Mouse (Mus musculus): ENCODE data around the gene Rhof. TPM values are rescaled to one million over a fixed set of nuclear protein-coding genes. Genes with fewer than 3 reads are reported as not detected.

The Rhof gene
- polyA plus RNA-seq, 1 experiment from 2014 or later, result 20.9 TPM

- Histone ChIP-seq H3K27me3 (replicated peaks) (no peaks in the 10 kb centered on the region), H3K9me3 (replicated peaks) (no peaks in the 10 kb centered on the region), H3K9ac (replicated peaks) (no peak overlapping the region), H3K36me3 (peaks cover 3% of the 10 kb centered on the region), H3K27ac (replicated peaks) (no peak overlapping the region), H3K4me2 (peak overlapping the region; percentile 42), H3K4me3 (replicated peaks) (no peak overlapping the region), H3K4me1 (peaks cover 10% of the 10 kb centered on the region)
- WGBS, result 58% methylated on average over 25 of the region's 25 CpGs
- ATAC-seq (ENCODE audit: low FRiP score), result no peak
These were observed 38.1 kb downstream of the Rhof start for GRCm38 (mm10) chr5:123094238-123094991.

GRCm38 (mm10) chr5:123093077-123093633, 39.3 kb downstream of the Rhof start:
- H3K4me2 ChIP-seq, result no peak overlapping the region
- no peaks in the 10 kb centered on the region for H3K27me3 ChIP-seq (replicated peaks)
- ATAC-seq (ENCODE audit: low FRiP score), result no peak
- peaks cover 10% of the 10 kb centered on the region for H3K4me1 ChIP-seq
- H3K9me3 ChIP-seq (replicated peaks), result no peaks in the 10 kb centered on the region
- WGBS, result 75% methylated on average over 14 of the region's 14 CpGs
- H3K27ac ChIP-seq (replicated peaks), result no peak overlapping the region; the same call in 1 of the 2 replicates
- no peak overlapping the region for H3K9ac ChIP-seq (replicated peaks)
- H3K4me3 ChIP-seq (replicated peaks), result no peak overlapping the region
- H3K36me3 ChIP-seq, result no peaks in the 10 kb centered on the region

GRCm38 (mm10) chr5:123090560-123091306, 41.8 kb downstream of the Rhof start:
- 88% methylated on average over 10 of the region's 10 CpGs for WGBS
- no peaks in the 10 kb centered on the region for H3K9me3 ChIP-seq (replicated peaks)
- no peaks in the 10 kb centered on the region for H3K36me3 ChIP-seq
- no peak overlapping the region for H3K9ac ChIP-seq (replicated peaks)
- peaks cover 10% of the 10 kb centered on the region for H3K4me1 ChIP-seq
- no peak overlapping the region for H3K4me2 ChIP-seq
- no peak overlapping the region for H3K27ac ChIP-seq (replicated peaks)
- no peak for ATAC-seq (ENCODE audit: low FRiP score)
- H3K4me3 ChIP-seq (replicated peaks), result no peak overlapping the region
- no peaks in the 10 kb centered on the region for H3K27me3 ChIP-seq (replicated peaks)

GRCm38 (mm10) chr5:123088784-123089183, 43.7 kb downstream of the Rhof start:
- Histone ChIP-seq H3K27ac (replicated peaks) (no peak overlapping the region), H3K36me3 (no peaks in the 10 kb centered on the region), H3K4me1 (no peaks in the 10 kb centered on the region), H3K9ac (replicated peaks) (no peak overlapping the region), H3K4me2 (no peak overlapping the region), H3K9me3 (replicated peaks) (no peaks in the 10 kb centered on the region), H3K27me3 (replicated peaks) (no peaks in the 10 kb centered on the region), H3K4me3 (replicated peaks) (no peak overlapping the region)
- no peak for ATAC-seq (ENCODE audit: low FRiP score)
- WGBS, result 91% methylated on average over 4 of the region's 4 CpGs

- Histone ChIP-seq H3K36me3 (no peaks in the 10 kb centered on the region), H3K4me3 (replicated peaks) (no peak overlapping the region), H3K9me3 (replicated peaks) (no peaks in the 10 kb centered on the region), H3K4me2 (no peak overlapping the region), H3K27me3 (replicated peaks) (no peaks in the 10 kb centered on the region), H3K27ac (replicated peaks) (no peak overlapping the region), H3K4me1 (no peaks in the 10 kb centered on the region), H3K9ac (replicated peaks) (no peak overlapping the region)
- ATAC-seq (ENCODE audit: low FRiP score), result no peak
- 85% methylated on average over 2 of the region's 2 CpGs for WGBS
These were observed 46.0 kb downstream of the Rhof start for GRCm38 (mm10) chr5:123086501-123086900.

GRCm38 (mm10) chr5:123083340-123084050, 49.0 kb downstream of the Rhof start:
- Histone ChIP-seq H3K4me2 (no peak overlapping the region), H3K36me3 (no peaks in the 10 kb centered on the region), H3K27me3 (replicated peaks) (no peaks in the 10 kb centered on the region), H3K9ac (replicated peaks) (no peak overlapping the region), H3K4me1 (peaks cover 3% of the 10 kb centered on the region), H3K4me3 (replicated peaks) (no peak overlapping the region), H3K27ac (replicated peaks) (no peak overlapping the region), H3K9me3 (replicated peaks) (no peaks in the 10 kb centered on the region)
- WGBS, result 66% methylated on average over 13 of the region's 13 CpGs
- ATAC-seq (ENCODE audit: low FRiP score), result no peak

GRCm38 (mm10) chr5:123080510-123080909, 52.0 kb downstream of the Rhof start:
- no peak overlapping the region for H3K27ac ChIP-seq (replicated peaks)
- peaks cover 24% of the 10 kb centered on the region for H3K4me1 ChIP-seq
- no peak overlapping the region for H3K4me3 ChIP-seq (replicated peaks)
- no peak overlapping the region for H3K4me2 ChIP-seq
- 94% methylated on average over 12 of the region's 13 CpGs for WGBS
- no peaks in the 10 kb centered on the region for H3K27me3 ChIP-seq (replicated peaks)
- no peak for ATAC-seq (ENCODE audit: low FRiP score)
- no peak overlapping the region for H3K9ac ChIP-seq (replicated peaks)
- H3K36me3 ChIP-seq, result no peaks in the 10 kb centered on the region
- no peaks in the 10 kb centered on the region for H3K9me3 ChIP-seq (replicated peaks)

GRCm38 (mm10) chr5:123080041-123080440, 52.5 kb downstream of the Rhof start:
- 86% methylated on average over 8 of the region's 8 CpGs for WGBS
- H3K4me3 ChIP-seq (replicated peaks), result no peak overlapping the region
- no peak overlapping the region for H3K4me2 ChIP-seq
- no peak overlapping the region for H3K27ac ChIP-seq (replicated peaks)
- H3K27me3 ChIP-seq (replicated peaks), result no peaks in the 10 kb centered on the region
- no peaks in the 10 kb centered on the region for H3K36me3 ChIP-seq
- no peaks in the 10 kb centered on the region for H3K9me3 ChIP-seq (replicated peaks)
- peaks cover 26% of the 10 kb centered on the region for H3K4me1 ChIP-seq
- no peak for ATAC-seq (ENCODE audit: low FRiP score)
- H3K9ac ChIP-seq (replicated peaks), result no peak overlapping the region

- Histone ChIP-seq H3K4me3 (replicated peaks) (no peak overlapping the region), H3K4me2 (no peak overlapping the region), H3K27ac (replicated peaks) (no peak overlapping the region), H3K9me3 (replicated peaks) (no peaks in the 10 kb centered on the region), H3K9ac (replicated peaks) (no peak overlapping the region), H3K27me3 (replicated peaks) (no peaks in the 10 kb centered on the region), H3K36me3 (no peaks in the 10 kb centered on the region), H3K4me1 (peaks cover 26% of the 10 kb centered on the region)
- 90% methylated on average over 1 of the region's 1 CpGs for WGBS
- no peak for ATAC-seq (ENCODE audit: low FRiP score)
These were observed 52.9 kb downstream of the Rhof start for GRCm38 (mm10) chr5:123079568-123079967.

- Histone ChIP-seq H3K27ac (replicated peaks) (peak overlapping the region; percentile 83), H3K4me2 (peak overlapping the region; percentile 85), H3K36me3 (no peaks in the 10 kb centered on the region), H3K27me3 (replicated peaks) (no peaks in the 10 kb centered on the region), H3K9ac (replicated peaks) (peak overlapping the region; percentile 82), H3K4me3 (replicated peaks) (peak overlapping the region; percentile 88), H3K9me3 (replicated peaks) (no peaks in the 10 kb centered on the region), H3K4me1 (peaks cover 26% of the 10 kb centered on the region)
- WGBS, result 4% methylated on average over 35 of the region's 35 CpGs
- peak; percentile 91 for ATAC-seq (ENCODE audit: low FRiP score)
These were observed 55.8 kb downstream of the Rhof start for GRCm38 (mm10) chr5:123076419-123077281.

All from neural tube, embryonic 15.5 days (tissue).